Mouse (Mus musculus): ENCODE results near the gene Hbq1b. TPM values are rescaled to one million over a fixed set of nuclear protein-coding genes. Genes with fewer than 3 reads are reported as not detected.

Gene Hbq1b
- total RNA-seq, 4 experiments from 2014 or later, result 0.72 to 0.78 TPM; not detected in 2

- DNase-seq (ENCODE audit: low spot score in 2 of 2), result peak; percentile 29 to 60
These were observed 13.1 kb downstream of the Hbq1b start, which contains the start of gene Hbq1a for GRCm38 (mm10) chr11:32299865-32300264. Hbq1a (plus strand) TSS chr11:32300069.

- DNase-seq (ENCODE audit: low spot score in 2 of 2), result no peak
These were observed 13.8 kb downstream of the Hbq1b start for GRCm38 (mm10) chr11:32300279-32301267.

GRCm38 (mm10) chr11:32301506-32301905 lies 14.7 kb downstream of the Hbq1b start:
- no peak for DNase-seq (ENCODE audit: low spot score in 2 of 2)

- DNase-seq (ENCODE audit: low spot score in 2 of 2), result peak in 1 of 2 experiments; percentile 71
These were observed 16.2 kb downstream of the Hbq1b start for GRCm38 (mm10) chr11:32302824-32303419.

GRCm38 (mm10) chr11:32303455-32303854 lies 16.7 kb downstream of the Hbq1b start:
- DNase-seq (ENCODE audit: low spot score in 2 of 2), result no peak

GRCm38 (mm10) chr11:32307006-32307405 lies 20.2 kb downstream of the Hbq1b start:
- no peak for DNase-seq (ENCODE audit: low spot score in 2 of 2)

GRCm38 (mm10) chr11:32309446-32309845 lies 22.7 kb downstream of the Hbq1b start:
- DNase-seq (ENCODE audit: low spot score in 2 of 2), result no peak

GRCm38 (mm10) chr11:32309928-32310327 lies 23.2 kb downstream of the Hbq1b start:
- DNase-seq (ENCODE audit: low spot score in 2 of 2), result no peak

GRCm38 (mm10) chr11:32316009-32316408 lies 29.2 kb downstream of the Hbq1b start:
- no peak for DNase-seq (ENCODE audit: low spot score in 2 of 2)

GRCm38 (mm10) chr11:32320507-32321195 lies 33.9 kb downstream of the Hbq1b start:
- DNase-seq (ENCODE audit: low spot score in 2 of 2), result no peak

- DNase-seq (ENCODE audit: low spot score in 2 of 2), result peak in 1 of 2 experiments; percentile 53
These were observed 34.4 kb downstream of the Hbq1b start for GRCm38 (mm10) chr11:32321196-32321565.

- peak; percentile 64 to 90 for DNase-seq (ENCODE audit: low spot score in 2 of 2)
These were observed 37.8 kb downstream of the Hbq1b start for GRCm38 (mm10) chr11:32324609-32325008.

- DNase-seq (ENCODE audit: low spot score in 2 of 2), result no peak
These were observed 44.3 kb downstream of the Hbq1b start for GRCm38 (mm10) chr11:32331075-32331474.

GRCm38 (mm10) chr11:32331861-32332260 lies 45.1 kb downstream of the Hbq1b start:
- DNase-seq (ENCODE audit: low spot score in 2 of 2), result no peak

GRCm38 (mm10) chr11:32333235-32333634 lies 46.5 kb downstream of the Hbq1b start:
- no peak for DNase-seq (ENCODE audit: low spot score in 2 of 2)

- DNase-seq (ENCODE audit: low spot score in 2 of 2), result no peak
These were observed 49.7 kb downstream of the Hbq1b start for GRCm38 (mm10) chr11:32336435-32336907.

Other genes with a start within 250 kb of the Hbq1b start
- gene Il9r, start 86.7 kb upstream of the Hbq1b start, total RNA-seq (2022), result not detected
- 10 to 100 TPM; 20.8 to 22.5 (median 22.0) TPM for gene Snrnp25, start 81.5 kb upstream of the Hbq1b start, total RNA-seq (2022)
- gene Rhbdf1, start 64.7 kb upstream of the Hbq1b start, total RNA-seq (2022), result 10 to 100 TPM in 2 of 4 experiments, 1 to 10 TPM in 2; 8.4 to 14.2 (median 10.1) TPM
- 10 to 100 TPM; 19.3 to 22.4 (median 20.9) TPM for gene Mpg, start 60.5 kb upstream of the Hbq1b start, total RNA-seq (2022)
- 10 to 100 TPM; 55.3 to 63.7 (median 60.5) TPM for gene Nprl3, start 19.3 kb upstream of the Hbq1b start, total RNA-seq (2022)
- gene Hba-x, start 10.6 kb upstream of the Hbq1b start, total RNA-seq (2022), result not detected
- 100 to 1,000 TPM; 209 to 396 (median 272) TPM for gene Hba-a1, start 3.5 kb upstream of the Hbq1b start, total RNA-seq (2022)
- 100 to 1,000 TPM; 161 to 321 (median 230) TPM for gene Hba-a2, start 9.5 kb downstream of the Hbq1b start, total RNA-seq (2022)
- gene Hbq1a, start 13.1 kb downstream of the Hbq1b start, total RNA-seq (2022), result 1 to 10 TPM in 1 of 4 experiments, under 1 TPM in 2, not detected in 1; 0.67 to 1.9 (median 0.71) TPM
- gene Sh3pxd2b, start 60.9 kb downstream of the Hbq1b start, total RNA-seq (2022), result 10 to 100 TPM in 3 of 4 experiments, 1 to 10 TPM in 1; 9.1 to 12.6 (median 11.9) TPM
- 10 to 100 TPM; 34.5 to 39.8 (median 38.7) TPM for gene Ubtd2, start 168.4 kb downstream of the Hbq1b start, total RNA-seq (2022)
- 1 to 10 TPM; 1.2 to 1.8 (median 1.4) TPM for gene Efcab9, start 245.1 kb downstream of the Hbq1b start, total RNA-seq (2022)
- gene Stk10, start 246.3 kb downstream of the Hbq1b start, total RNA-seq (2022), result 1 to 10 TPM; 7.4 to 9.9 (median 9.3) TPM

All from left cerebral cortex, adult 8-10 months (tissue).